Mouse (Mus musculus) midbrain, postnatal 0 days (tissue): ENCODE data around the gene Aqp9. TPM values are rescaled to one million over a fixed set of nuclear protein-coding genes. Genes with fewer than 3 reads are reported as not detected.
A peak's percentile ranks its signal among the peaks of the same experiment; 100 is the strongest.

Experiments used
- ATAC-seq: fragments of 200-750 bp; cut with Nextera tagmentation; 2 replicates; pipeline ENCODE4 v1.8.0; 2017; ENCODE audit warnings: moderate number of reproducible peaks, mild to moderate bottlenecking, moderate TSS enrichment, moderate library complexity; ENCODE audit not compliant: low FRiP score
- DNase-seq: peaks from one replicate; pipeline ENCODE4 v3.0.0-alpha.2; 2015; ENCODE audit warnings: low spot score
- H3K27ac ChIP-seq: fragments of 300-500 bp; sonication (generic); 2 replicates; pipeline ENCODE4 v1.5.1; 2014; ENCODE audit warnings: low read depth, mild to moderate bottlenecking, low read length, mixed read lengths
- H3K27me3 ChIP-seq: fragments of 300-500 bp; sonication (generic); 2 replicates; pipeline ENCODE4 v1.6.1; 2014; ENCODE audit warnings: low read length, control low read depth, mixed read lengths; ENCODE audit not compliant: insufficient read depth
- H3K36me3 ChIP-seq: fragments of 300-500 bp; sonication (generic); 2 replicates; pipeline ENCODE4 v1.6.1; 2014; ENCODE audit warnings: low read length, control low read depth, mixed read lengths; ENCODE audit not compliant: insufficient read depth
- H3K4me1 ChIP-seq: fragments of 300-500 bp; sonication (generic); 2 replicates; pipeline ENCODE4 v1.6.1; 2014; ENCODE audit warnings: mild to moderate bottlenecking, control low read depth, antibody characterized with exemption, low read length, mixed read lengths; ENCODE audit not compliant: insufficient read depth
- H3K4me2 ChIP-seq: fragments of 300-500 bp; sonication (generic); 2 replicates; pipeline ENCODE4 v1.6.1; 2014; ENCODE audit warnings: low read depth, mild to moderate bottlenecking, low read length, mixed read lengths; ENCODE audit not compliant: poor library complexity, severe bottlenecking
- H3K4me3 ChIP-seq: fragments of 300-500 bp; sonication (generic); 2 replicates; pipeline ENCODE4 v1.5.1; 2014; ENCODE audit warnings: low read depth, mild to moderate bottlenecking, low read length, moderate library complexity
- H3K9ac ChIP-seq: fragments of 300-500 bp; sonication (generic); replicated peaks from 2 replicates; pipeline ENCODE4 v1.6.1; 2014; ENCODE audit warnings: mild to moderate bottlenecking, low read length, moderate library complexity, mixed read lengths; ENCODE audit not compliant: poor library complexity, severe bottlenecking
- H3K9me3 ChIP-seq: fragments of 300-500 bp; sonication (generic); 2 replicates; pipeline ENCODE4 v1.6.1; 2016; ENCODE audit warnings: low read length, control low read depth
- CTCF ChIP-seq: IDR thresholded peaks from 2 replicates; pipeline ENCODE4 v1.5.1; 2016; ENCODE audit warnings: antibody characterized with exemption, mild to moderate bottlenecking
- WGBS: fragments of 180-500 bp; shearing (Covaris S2); extraction: QIAGEN DNeasy Blood & Tissue Kit; methylation state at CpG from one replicate; pipeline ENCODE4 v1.1.7; 2014; 5-methylcytosine and 5-hydroxymethylcytosine counted together
- polyA plus RNA-seq: library from polyadenylated mRNA; unstranded; fragments of >200 nt; fragmentation: Nextera tagmentation; extraction: Ambion mirVana; gene quantifications from 2 replicates; pipeline ENCODE4 v1.2.1, GENCODE M21; 2015
- total RNA-seq: library from RNA; depleted of rRNA; stranded (reverse); fragments of >200 nt; gene quantifications from 2 replicates; pipeline ENCODE4 v1.2.3, GENCODE M21; 2014

Gene Aqp9
- total and polyA plus RNA-seq, 2 experiments from 2014 or later, result 2.3 to 6.4 TPM

DNA sequence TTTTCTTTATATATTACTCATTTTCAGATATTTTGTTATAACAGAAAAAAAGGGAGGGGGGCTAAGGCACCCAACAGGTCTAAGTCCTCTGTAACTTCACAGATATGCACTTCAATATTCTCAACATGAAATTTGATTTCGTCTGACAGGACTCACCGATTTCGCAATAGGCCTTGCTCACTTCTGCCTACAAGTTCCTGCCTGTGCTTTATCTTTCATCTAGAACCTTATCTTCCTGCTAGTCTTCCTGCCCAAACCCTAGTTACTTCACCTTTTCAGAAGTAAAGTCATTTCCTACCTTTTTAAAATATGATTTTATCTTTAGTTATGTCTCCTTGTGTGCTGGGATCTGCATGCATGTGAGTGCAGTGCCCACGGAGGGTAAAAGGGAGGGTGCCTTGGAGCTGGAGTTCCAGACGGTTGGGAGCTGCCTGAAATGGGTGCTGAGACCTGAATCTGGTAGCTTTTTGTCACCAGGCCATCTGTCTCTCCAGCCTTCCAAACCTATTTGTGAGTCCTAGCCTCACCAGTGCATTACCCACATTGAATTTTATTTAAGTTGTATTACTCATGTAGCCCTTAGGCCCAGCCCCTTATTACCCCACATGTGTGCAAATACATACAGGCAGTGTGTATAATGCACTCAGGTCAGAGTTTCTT lies 6.0 kb upstream of the Aqp9 start:
- Histone ChIP-seq H3K4me2 (no peak overlapping the region), H3K9ac (no peak overlapping the region), H3K36me3 (no peaks in the 10 kb centered on the region), H3K4me3 (no peak overlapping the region), H3K27me3 (no peaks in the 10 kb centered on the region), H3K4me1 (no peaks in the 10 kb centered on the region), H3K27ac (no peak overlapping the region), H3K9me3 (no peaks in the 10 kb centered on the region)
- ATAC-seq, result no peak
- 86% methylated on average over 5 of the region's 5 CpGs for WGBS
- no peak for DNase-seq
- no peak for TF ChIP-seq CTCF

DNA sequence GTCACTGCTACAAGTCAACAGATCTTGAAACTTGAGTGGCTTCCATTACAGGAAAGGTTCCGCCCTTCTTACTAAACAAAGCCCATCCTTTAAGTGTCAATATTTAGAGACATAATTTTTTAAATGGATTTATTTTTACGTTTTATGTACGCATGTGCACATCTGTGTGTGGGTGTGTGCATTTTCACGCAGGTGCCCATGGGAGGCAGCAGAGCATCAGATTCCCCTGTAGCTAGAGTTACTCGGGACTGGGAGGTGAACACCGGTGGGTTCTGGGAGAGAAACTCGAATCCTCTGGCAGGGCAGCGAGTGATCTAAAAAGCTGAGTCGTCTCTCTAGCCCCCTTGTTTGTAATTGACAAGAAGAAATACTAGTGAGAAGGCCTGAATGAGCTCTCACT lies 5.1 kb upstream of the Aqp9 start:
- H3K27ac ChIP-seq, result no peak overlapping the region
- DNase-seq, result no peak
- no peaks in the 10 kb centered on the region for H3K4me1 ChIP-seq
- H3K4me2 ChIP-seq, result no peak overlapping the region
- H3K27me3 ChIP-seq, result no peaks in the 10 kb centered on the region
- TF ChIP-seq CTCF, result no peak
- no peak for ATAC-seq
- H3K9ac ChIP-seq, result no peak overlapping the region
- no peak overlapping the region for H3K4me3 ChIP-seq
- no peaks in the 10 kb centered on the region for H3K9me3 ChIP-seq
- no peaks in the 10 kb centered on the region for H3K36me3 ChIP-seq
- WGBS, result 64% methylated on average over 9 of the region's 9 CpGs

DNA sequence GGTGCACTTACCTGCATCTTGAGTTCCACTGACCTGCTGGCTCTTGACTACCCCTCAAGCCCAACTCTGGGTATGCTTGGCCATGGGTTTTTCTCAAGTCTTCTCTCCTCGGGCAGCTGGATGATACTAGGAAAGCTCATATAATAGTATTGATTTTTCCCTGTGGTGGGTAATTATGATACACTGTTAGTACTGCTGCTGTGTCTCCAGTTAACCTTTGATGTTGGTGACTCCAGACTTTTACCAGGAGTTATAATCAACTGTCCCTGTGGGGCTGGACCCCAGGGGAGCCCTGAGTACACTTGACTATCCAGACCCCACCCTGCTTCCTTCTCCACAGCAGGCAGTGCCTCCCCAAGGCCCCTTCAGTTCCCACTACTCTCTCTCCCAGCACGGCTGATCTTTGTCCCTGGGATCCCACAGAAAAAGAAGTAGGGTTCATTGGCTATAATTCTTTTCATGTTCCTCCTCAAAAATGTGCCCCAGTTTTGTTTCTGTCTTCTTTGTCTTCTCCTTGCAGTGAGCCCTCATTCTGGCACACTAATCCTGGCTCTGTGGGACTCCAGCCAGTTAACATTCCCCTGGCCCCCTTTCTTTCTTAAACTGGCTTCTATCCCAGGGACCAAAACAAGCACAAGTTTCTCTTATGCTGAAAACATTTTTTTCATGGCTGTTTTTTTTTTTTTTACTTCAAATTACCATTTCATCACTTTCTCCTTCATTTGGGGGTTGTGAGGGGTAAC lies 838 bp downstream of the Aqp9 start:
- peak; percentile 44 for DNase-seq
- Histone ChIP-seq H3K4me2 (no peak overlapping the region), H3K9ac (no peak overlapping the region), H3K4me3 (no peak overlapping the region), H3K9me3 (no peaks in the 10 kb centered on the region), H3K4me1 (no peaks in the 10 kb centered on the region), H3K36me3 (no peaks in the 10 kb centered on the region), H3K27me3 (no peaks in the 10 kb centered on the region), H3K27ac (peak overlapping the region; percentile 51; the same call in 1 of the 2 replicates)
- WGBS, result 18% methylated on average over 2 of the region's 2 CpGs
- no peak for TF ChIP-seq CTCF
- no peak for ATAC-seq

DNA sequence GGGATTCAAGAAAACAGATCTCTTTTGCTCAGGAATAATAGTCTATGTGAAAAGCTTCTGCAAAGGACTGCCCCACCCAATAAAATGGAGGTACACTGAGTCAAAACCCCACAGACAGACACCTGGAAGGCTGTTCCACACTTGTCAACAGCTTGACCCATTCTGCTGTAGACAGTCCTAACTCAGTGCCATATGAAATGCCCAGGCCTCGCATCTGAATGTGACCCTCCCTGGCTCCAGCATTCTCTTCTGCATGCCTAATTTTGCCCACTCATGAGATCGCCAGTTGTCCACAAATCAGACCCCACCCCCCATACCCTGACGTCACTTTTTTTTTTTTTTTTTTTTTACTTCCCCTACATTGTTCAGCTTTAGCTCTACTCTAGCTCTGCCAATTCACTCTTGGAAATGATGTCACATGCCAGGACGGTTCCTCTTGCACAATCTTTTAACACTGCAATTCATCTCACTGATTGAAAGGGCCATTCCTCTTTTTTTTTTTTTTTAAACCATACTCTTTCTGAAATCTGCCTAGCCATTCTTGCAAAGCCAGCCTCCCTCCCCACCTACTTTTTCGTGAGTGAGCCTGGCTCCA lies 1.5 kb downstream of the Aqp9 start:
- Histone ChIP-seq H3K27me3 (no peaks in the 10 kb centered on the region), H3K9ac (no peak overlapping the region), H3K4me3 (no peak overlapping the region), H3K9me3 (no peaks in the 10 kb centered on the region), H3K4me2 (no peak overlapping the region), H3K36me3 (no peaks in the 10 kb centered on the region), H3K4me1 (no peaks in the 10 kb centered on the region), H3K27ac (peak overlapping the region; percentile 51; the same call in 1 of the 2 replicates)
- ATAC-seq (no peak), DNase-seq (peak; percentile 57)
- no peak for TF ChIP-seq CTCF
- WGBS, result 58% methylated on average over 5 of the region's 5 CpGs

DNA sequence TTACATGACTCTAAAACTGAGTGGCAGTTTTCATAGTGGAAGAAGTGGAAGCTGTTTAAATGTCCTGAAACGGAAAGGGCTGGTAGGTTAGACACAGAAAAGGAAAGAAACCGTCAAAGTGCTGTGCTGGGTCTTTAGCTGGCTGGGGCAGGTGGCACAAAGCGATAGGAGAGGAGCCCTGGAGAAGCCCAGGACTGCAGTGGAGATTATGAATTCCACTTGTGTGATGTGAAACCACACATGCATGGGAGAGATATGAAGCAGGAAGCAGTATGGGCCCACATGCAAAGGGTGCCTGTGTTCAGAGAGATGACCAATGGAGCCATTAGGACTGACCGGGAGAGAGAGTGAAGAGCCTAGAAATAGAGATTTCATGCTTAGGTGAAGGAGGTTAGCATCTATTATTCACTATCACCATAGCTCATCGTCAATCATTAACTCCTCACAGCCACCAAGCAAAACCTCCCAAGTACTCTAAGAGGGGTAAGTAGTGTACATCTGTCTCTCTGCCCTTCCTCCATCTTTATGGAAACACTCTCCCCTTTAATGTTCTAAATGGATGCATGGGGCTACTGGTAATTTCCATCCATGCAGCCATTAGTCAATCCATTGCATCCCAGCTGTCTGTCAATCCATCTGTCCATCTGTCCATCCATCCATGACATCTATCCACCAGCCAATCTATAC lies 2.3 kb downstream of the Aqp9 start:
- TF ChIP-seq CTCF, result no peak
- WGBS, result 90% methylated on average over 5 of the region's 5 CpGs
- ATAC-seq, result no peak

More for the DNA sequence above, 2.3 kb downstream of the Aqp9 start:
- H3K9ac ChIP-seq, result no peak overlapping the region
- H3K9me3 ChIP-seq, result no peaks in the 10 kb centered on the region
- H3K4me1 ChIP-seq, result no peaks in the 10 kb centered on the region
- H3K27ac ChIP-seq, result no peak overlapping the region
- DNase-seq, result no peak
- H3K4me3 ChIP-seq, result no peak overlapping the region
- H3K4me2 ChIP-seq, result no peak overlapping the region
- H3K27me3 ChIP-seq, result no peaks in the 10 kb centered on the region
- H3K36me3 ChIP-seq, result no peaks in the 10 kb centered on the region
